Comparison of ENCODE assay signal across 12 mouse cellular contexts in the genomic region with DNA sequence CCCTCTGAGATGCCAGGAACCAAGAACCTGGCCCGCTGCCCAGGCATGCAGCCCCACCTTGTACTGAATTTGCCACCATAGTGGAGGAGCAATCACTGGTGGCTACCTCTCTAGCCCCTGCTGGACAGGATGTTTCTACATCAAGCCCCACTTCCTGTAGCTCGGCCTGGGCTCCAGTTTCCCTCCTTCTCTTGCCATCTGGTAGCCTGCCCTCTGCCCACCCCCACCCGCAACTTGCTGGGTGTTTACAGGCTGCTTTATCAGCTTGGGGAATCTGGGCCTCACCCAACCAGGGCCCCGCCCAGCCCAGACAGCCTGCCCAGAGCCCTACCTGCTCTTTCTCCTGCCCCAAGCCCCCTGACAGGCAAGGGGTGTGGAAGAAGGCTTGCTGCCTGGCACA. TPM values are rescaled to one million over a fixed set of nuclear protein-coding genes. Genes with fewer than 3 reads are reported as not detected.
DNase-seq lines count a peak whose midpoint lies in the region; ATAC-seq lines count a peak whose summit lies in the region.
"Had no signal": no experiment of that assay in that cellular context is flagged by ENCODE, and none has a peak within 500 bp of the region (broad histone marks: within the 10 kb centered on the region; RNA-seq: fewer than 3 reads in every experiment).

No protein-coding gene starts in this region.

- no peaks in the 10 kb centered on the region for H3K27me3 ChIP-seq in kidney, embryonic 15.5 days
- no peaks in the 10 kb centered on the region for H3K27me3 ChIP-seq in forebrain, embryonic 10.5 days (ENCODE audit: poor library complexity, severe bottlenecking)
- H3K27me3 ChIP-seq: lung, embryonic 15.5 days; neural tube, embryonic 12.5 days had no signal

- 50% methylated on average over 4 of the region's 4 CpGs for WGBS in kidney, embryonic 15.5 days
- 71% methylated on average over 4 of the region's 4 CpGs for WGBS in forebrain, embryonic 10.5 days

- H3K36me3 ChIP-seq in kidney, embryonic 15.5 days: no peaks in the 10 kb centered on the region
- no peaks in the 10 kb centered on the region for H3K36me3 ChIP-seq in forebrain, embryonic 10.5 days (replicated peaks)
- H3K36me3 ChIP-seq: lung, embryonic 15.5 days; neural tube, embryonic 12.5 days had no signal

- no peaks in the 10 kb centered on the region for H3K9me3 ChIP-seq in kidney, embryonic 15.5 days (replicated peaks)
- no peaks in the 10 kb centered on the region for H3K9me3 ChIP-seq in forebrain, embryonic 10.5 days
- H3K9me3 ChIP-seq: lung, embryonic 15.5 days; neural tube, embryonic 12.5 days had no signal

- H3K4me1 ChIP-seq in kidney, embryonic 15.5 days: peaks cover 10% of the 10 kb centered on the region; the same call in 1 of the 2 replicates
- H3K4me1 ChIP-seq in forebrain, embryonic 10.5 days: no peaks in the 10 kb centered on the region
- H3K4me1 ChIP-seq: lung, embryonic 15.5 days; neural tube, embryonic 12.5 days had no signal

- no peak overlapping the region for H3K27ac ChIP-seq in kidney, embryonic 15.5 days
- H3K27ac ChIP-seq in forebrain, embryonic 10.5 days: no peak overlapping the region
- H3K27ac ChIP-seq: lung, embryonic 15.5 days; neural tube, embryonic 12.5 days had no signal

- ATAC-seq in kidney, embryonic 15.5 days (replicated peaks; ENCODE audit: low FRiP score): peak; percentile 29; the same call in 1 of the 2 replicates

- no peak overlapping the region for H3K4me2 ChIP-seq in kidney, embryonic 15.5 days
- H3K4me2 ChIP-seq: lung, embryonic 15.5 days; neural tube, embryonic 12.5 days had no signal

- no peak for DNase-seq in kidney, postnatal 14 days
- DNase-seq in CD4-positive helper T cell, adult 2 months (ENCODE audit: low read depth, low spot score): peak; percentile 69
- DNase-seq in induced T-regulatory cell, adult 2 months (ENCODE audit: low read depth): peak; percentile 74
- peak; percentile 46 for DNase-seq in lung, postnatal 36 days
- DNase-seq in right cerebral cortex, postnatal 14 days: no peak
- DNase-seq in layer of hippocampus, adult 9-11 months: no peak
- DNase-seq in forebrain, embryonic 10.5 days (ENCODE audit: extremely low spot score, low spot score): no peak
- DNase-seq: gastrocnemius, postnatal 14 days; kidney, adult 8-10 months had no signal

- H3K9ac ChIP-seq in kidney, embryonic 15.5 days: no peak overlapping the region
- H3K9ac ChIP-seq: lung, embryonic 15.5 days; neural tube, embryonic 12.5 days had no signal

- no peak overlapping the region for H3K4me3 ChIP-seq in kidney, embryonic 15.5 days (replicated peaks)
- no peak overlapping the region for H3K4me3 ChIP-seq in forebrain, embryonic 10.5 days
- H3K4me3 ChIP-seq: lung, embryonic 15.5 days; neural tube, embryonic 12.5 days had no signal

RNA-seq across cellular contexts. Expression of a gene that starts 23.9 kb away (rescaled TPM):
- polyA plus RNA-seq in kidney, embryonic 15.5 days (2015; fragmentation: Nextera tagmentation; extraction: Ambion mirVana): 5.3 and 6.3 TPM in 2 replicates
- 2.0 and 2.9 TPM in 2 replicates for polyA plus RNA-seq in forebrain, embryonic 10.5 days (2016; fragmentation: Nextera tagmentation; extraction: Ambion mirVana)

Comparison
In these comparisons a context has a peak if more than half of its experiments do, and no peak if none do; other contexts are left out.
1. DNase-seq: peak in CD4-positive helper T cell, adult 2 months (single experiment), induced T-regulatory cell, adult 2 months (single experiment) and lung, postnatal 36 days (single experiment); none in kidney, postnatal 14 days (single experiment), right cerebral cortex, postnatal 14 days (single experiment), layer of hippocampus, adult 9-11 months (single experiment) and forebrain, embryonic 10.5 days (single experiment).